Mouse (Mus musculus): ENCODE measurements around the gene Ddx27.

GRCm38 (mm10) chr2:167037710-167038109 is 22.7 kb downstream of the Ddx27 start:
- TF ChIP-seq CTCF (IDR thresholded peaks at IDR 0.05; ENCODE audit: insufficient read depth, low read depth, low read length): no peak
- no peak for TF ChIP-seq POLR2A (IDR thresholded peaks at IDR 0.05; ENCODE audit: insufficient read depth, low read depth, low read length)
